Mouse (Mus musculus) Muller cell, postnatal 12 days (primary cell): ENCODE measurements at regions not wholly inside any gene's neighbourhood (a gene's known extent, or its start where the extent isn't known, plus 50 kb on each side); places are given as distances from the start of the nearest gene placed in this dataset.

ENCODE experiments used
- DNase-seq: peaks from one replicate; pipeline ENCODE4 v3.0.0-alpha.2; 2015; ENCODE audit errors: inconsistent ontology term

DNA sequence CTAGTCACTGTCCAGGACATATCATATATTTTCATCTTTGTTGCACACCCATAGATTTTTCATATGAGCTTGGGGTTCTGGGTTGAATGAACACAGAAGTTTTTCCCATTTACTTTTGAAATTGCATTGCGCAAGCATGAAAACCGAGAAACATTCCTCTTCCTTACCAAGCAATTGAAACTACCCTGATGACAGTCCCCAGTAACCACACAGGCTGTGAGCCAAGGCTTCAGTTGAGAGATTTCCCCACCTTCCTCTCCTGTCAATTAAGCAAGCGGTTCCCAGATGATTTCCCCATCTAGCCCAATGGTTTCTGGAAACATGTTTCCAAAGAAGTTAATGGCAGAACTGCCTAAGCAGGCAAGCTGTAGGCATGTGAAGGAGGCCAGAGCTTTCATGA is 81.8 kb upstream of the Inhba start:
- DNase-seq = peak; percentile 54

DNA sequence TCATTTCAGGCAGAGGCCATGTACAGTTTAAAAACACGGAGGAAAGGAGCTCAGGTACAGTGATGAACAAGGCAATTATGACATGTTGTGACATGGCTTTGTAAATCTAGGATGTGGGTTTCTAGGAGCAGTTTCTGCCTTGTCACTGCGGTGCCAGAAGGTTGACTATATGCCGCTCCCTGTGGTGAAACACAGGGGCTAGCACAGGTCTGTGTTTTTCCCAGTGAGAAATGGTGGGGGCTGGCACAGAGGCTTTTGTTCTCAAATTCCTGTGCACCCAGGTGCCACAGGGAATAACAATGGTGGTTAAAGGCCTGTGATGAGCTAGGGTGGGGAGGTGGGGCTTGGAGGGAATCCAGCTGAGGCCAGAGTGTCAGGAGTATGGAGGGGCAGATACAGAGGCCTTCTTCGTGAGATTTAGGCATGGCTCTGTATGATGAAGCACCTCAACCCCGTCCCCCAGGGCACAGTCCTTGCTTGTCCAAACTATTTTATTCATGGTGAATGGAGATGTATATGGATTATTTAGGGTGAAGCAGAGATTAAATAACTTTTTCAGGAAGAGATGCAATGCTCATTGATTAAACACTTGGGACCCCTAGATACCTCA is 80.0 kb upstream of the Inhba start:
- no peak for DNase-seq

GRCm38 (mm10) chr13:15935689-15936088 is 76.0 kb upstream of the Inhba start:
- no peak for DNase-seq

- no peak for DNase-seq
Observed at GRCm38 (mm10) chr13:15936109-15936508, 75.5 kb upstream of the Inhba start.

- DNase-seq = no peak
Observed at GRCm38 (mm10) chr13:15950143-15950542, 61.5 kb upstream of the Inhba start.

GRCm38 (mm10) chr13:15950885-15951610 is 60.6 kb upstream of the Inhba start:
- no peak for DNase-seq
